Mouse (Mus musculus): ENCODE measurements at regions not wholly inside any gene's neighbourhood (a gene's known extent, or its start where the extent isn't known, plus 50 kb on each side); places are given as distances from the start of the nearest gene placed in this dataset.
"Not testable (repeated sequence)": the region's sequence is repeated elsewhere in the genome, so short reads cannot be mapped to it uniquely, and the experiment has no call there.

GRCm38 (mm10) chr15:3909471-3909870 is 69.9 kb downstream of the Fbxo4 start:
- intact Hi-C loops (cut with DNase I): loop anchor here (2.0 to 10.0 kb wide), 3 partner anchors 305 to 707 kb away; no protein-coding TSS in a partner anchor

- intact Hi-C loops (cut with DNase I): loop anchor here (2.0 to 10.0 kb wide), 3 partner anchors 304 to 706 kb away; no protein-coding TSS in a partner anchor
Observed at GRCm38 (mm10) chr15:3908721-3909120, 70.7 kb downstream of the Fbxo4 start.

- intact Hi-C loops (cut with DNase I): loop anchor here (5.0 to 10.0 kb wide), 2 partner anchors 301 to 703 kb away; no protein-coding TSS in a partner anchor
Observed at GRCm38 (mm10) chr15:3905548-3905947, 73.8 kb downstream of the Fbxo4 start.

- intact Hi-C loops (cut with DNase I): no loop called here
Observed at GRCm38 (mm10) chr15:3878429-3878828, 100.9 kb downstream of the Fbxo4 start.

GRCm38 (mm10) chr15:3877506-3877905 is 101.9 kb downstream of the Fbxo4 start:
- intact Hi-C loops (cut with DNase I): no loop called here

DNA sequence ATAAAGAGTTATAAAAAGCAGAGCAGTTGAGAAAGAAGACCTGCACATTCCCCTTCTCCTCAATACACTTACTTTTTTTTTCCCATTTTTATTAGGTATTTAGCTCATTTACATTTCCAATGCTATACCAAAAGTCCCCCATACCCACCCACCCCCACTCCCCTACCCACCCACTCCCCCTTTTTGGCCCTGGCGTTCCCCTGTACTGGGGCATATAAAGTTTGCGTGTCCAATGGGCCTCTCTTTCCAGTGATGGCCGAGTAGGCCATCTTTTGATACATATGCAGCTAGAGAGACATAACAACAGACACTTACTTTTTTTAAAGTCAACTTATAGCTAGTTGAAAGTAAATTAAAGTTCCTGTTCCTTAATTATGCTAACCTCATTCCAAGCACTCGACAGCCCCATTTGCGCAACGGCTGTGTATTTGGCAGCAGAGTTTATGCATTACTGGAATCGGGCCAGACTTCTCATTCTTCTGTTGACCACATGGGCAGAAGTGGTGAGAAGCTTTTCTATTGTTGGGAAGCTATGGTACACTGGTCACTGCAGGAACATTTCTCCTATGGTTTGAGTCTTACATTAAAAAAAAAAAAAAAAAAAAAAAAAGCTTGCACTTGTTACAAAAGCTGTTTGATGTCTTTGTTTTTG is 104.0 kb downstream of the Fbxo4 start:
- intact Hi-C loops (cut with DNase I): not testable (repeated sequence)

DNA sequence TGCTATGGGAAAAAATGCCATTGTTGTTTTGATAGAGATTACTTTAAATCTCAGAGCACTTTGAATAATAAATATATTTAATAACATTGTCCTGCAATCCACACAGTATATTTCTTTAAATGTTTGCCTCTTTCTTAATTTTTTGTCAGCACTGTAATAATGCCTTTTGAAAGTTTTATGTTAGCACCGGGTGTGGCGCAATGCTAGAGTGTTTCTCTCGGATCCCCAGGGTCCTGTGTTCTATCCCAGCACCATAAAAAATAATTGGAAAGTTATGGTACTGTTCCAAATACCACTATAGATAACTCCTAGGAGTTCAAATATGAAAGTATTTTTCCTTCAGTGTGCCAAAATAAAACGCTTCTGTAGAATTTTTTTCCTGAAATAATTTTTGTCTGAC is 147.6 kb downstream of the Fbxo4 start:
- intact Hi-C loops (cut with DNase I): no loop called here

GRCm38 (mm10) chr15:3805430-3805829 is 173.9 kb downstream of the Fbxo4 start:
- intact Hi-C loops (cut with DNase I): no loop called here

DNA sequence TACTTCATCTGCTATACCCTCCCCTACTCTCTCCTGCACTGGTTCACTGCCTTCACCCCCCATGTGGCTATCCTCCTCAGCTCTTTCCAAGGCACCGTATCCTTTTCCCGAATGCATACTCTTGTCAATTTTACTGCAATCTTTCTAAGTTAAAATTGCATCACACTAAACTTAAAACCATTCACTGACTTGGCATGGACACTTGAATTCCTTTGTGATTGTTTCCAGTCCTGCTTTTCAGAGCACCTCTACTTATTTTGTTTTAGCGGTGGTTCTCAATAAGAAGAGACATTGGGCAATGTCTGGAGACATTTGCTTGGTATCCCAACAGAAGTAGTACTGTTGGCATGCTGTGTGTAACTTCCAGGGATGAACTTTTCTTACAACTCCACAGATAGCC is 192.6 kb upstream of the Ghr start:
- intact Hi-C loops (cut with DNase I): no loop called here

- intact Hi-C loops (cut with DNase I): no loop called here
Observed at GRCm38 (mm10) chr15:3772228-3772789, 189.0 kb upstream of the Ghr start.

DNA sequence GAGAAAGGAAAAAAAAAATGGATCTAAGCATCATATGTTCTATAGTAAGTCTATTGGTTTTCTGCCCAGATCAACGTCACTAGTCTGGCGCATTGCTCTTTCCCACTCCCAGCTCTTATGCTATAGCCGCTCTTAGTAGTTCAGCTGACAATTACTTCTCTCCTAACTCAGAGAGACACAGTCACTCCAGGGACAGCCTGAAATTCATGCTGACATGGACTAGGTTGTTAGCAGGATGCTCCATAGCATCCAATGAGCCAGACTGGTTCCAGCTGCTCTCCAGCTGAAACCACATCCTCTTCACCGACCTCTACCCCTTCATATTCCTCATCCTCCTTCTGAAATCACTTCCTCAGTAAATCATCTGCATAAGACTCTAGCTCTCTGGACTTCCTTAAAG is 187.0 kb upstream of the Ghr start:
- intact Hi-C loops (cut with DNase I): no loop called here

DNA sequence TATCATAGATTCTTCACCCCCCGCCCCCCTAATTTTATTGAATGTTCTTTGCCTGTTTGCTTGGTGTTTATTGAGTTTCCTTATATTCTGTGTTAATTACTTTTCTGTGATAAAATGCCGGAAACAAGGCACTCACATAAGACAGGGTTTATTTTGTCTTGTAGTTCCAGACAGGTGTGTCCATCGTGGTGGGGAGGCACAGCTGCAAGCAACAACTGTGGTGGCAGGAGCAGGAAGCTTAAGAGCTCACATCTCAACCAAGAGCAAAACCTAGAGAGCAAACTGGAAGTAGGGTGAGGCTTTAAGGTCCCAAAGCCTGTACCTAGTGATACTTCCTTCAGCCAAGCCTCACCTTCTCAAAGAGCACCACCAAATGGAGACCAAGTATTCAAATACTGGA is 181.4 kb upstream of the Ghr start:
- intact Hi-C loops (cut with DNase I): no loop called here

DNA sequence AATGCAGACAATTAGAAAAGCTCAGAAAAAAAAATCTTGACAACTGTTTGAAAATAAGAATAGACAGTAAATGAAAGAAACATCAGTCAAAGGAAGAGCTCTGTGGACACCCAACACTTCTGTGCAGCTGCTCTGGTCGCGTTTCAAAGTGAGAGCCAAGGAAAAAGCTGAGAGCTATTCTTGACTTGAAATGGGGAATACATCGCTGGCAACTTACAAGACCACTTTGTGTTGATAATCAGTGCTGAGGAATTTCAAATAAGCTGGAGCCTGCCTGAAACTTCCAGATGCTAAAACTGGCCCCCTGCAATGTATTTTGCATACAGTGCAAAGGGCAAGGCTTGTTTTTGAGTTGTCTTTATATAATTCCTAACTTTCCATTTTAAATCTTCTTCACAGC is 177.1 kb upstream of the Ghr start:
- intact Hi-C loops (cut with DNase I): no loop called here

DNA sequence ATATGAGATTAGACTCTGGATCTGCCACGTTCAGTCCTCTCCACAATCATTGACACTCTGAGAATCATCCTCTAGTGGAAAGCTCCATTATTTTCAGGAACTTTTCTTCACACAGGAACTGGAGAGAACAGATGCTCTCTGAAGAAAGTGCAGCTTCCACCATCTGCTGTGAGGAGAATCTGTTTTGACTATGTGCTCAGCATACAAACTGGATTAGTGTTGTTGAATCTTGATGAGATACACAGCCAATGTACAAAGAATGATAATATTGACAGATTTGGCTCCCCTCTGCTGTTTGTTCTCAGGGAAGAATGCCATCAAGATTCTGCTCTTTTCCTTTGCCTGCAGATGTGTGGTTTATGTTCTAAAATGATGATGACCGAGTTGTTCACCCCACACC is 172.3 kb upstream of the Ghr start:
- intact Hi-C loops (cut with DNase I): no loop called here

- intact Hi-C loops (cut with DNase I): not testable (repeated sequence)
Observed at GRCm38 (mm10) chr15:3748072-3748471, 164.8 kb upstream of the Ghr start.

DNA sequence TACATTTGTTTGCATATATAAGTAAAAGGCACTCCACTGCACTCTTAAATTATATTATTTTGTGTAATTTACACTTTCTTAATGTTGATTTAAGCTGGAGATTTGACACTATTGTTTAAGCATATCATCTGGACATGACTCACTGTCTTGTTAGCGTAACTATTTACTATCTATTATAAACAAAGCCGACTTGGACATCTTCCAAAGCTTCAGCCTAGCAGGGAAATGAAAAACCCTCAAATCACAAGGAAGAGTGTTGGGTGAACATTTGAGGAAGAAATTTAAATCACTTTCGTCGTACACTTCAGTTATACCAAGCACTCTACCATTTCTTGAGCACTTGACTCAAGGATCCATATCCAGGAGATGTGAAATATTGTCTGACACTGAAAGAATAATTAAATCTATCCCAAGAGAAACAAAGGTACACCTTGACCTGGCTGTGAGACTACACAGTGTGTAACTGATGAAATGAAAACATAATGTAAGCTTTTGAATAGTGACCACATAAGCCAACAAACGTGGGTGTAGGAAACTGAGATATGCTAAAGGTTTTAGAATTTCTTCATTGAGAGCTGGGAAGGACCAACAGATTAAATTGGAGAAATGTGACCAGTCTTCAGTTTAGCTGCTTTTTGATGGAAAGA is 160.0 kb upstream of the Ghr start:
- intact Hi-C loops (cut with DNase I): no loop called here

DNA sequence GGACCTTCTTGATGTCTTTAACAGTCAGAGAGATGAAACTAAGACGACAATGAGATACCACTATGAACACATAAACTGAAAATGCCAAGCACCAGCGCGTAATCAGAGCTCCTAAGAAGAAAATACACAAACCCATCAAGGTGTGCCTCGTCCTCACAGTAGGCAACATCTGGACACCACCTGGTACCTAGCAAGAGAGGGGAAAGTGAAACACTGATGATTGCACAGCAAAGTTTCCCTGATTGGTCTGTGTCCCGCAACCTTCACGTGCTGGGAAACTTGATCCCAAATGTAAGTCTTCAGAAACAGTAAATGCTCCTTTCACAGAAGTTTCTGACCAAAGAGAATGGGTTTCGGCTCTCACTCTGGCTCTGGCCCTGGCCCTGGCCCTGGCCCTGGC is 158.9 kb upstream of the Ghr start:
- intact Hi-C loops (cut with DNase I): no loop called here

DNA sequence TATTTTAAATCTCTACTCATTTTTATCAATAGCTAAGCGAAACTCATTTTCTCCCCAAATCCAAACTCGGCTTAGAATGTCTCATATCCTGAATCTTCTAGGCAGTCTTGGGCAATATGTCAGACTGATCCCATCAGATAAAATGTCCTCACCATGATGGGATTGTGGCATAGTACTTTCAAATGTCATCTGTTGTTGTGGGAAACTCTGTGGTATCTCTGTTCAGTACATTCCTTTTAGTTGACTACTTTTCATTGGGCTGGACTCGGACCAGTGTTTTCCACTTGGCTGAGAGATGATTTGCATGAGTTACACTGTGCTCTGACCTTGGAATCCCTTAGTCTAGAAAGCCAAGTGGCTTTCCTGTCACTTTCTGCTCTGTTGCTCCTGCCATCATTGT is 141.9 kb upstream of the Ghr start:
- intact Hi-C loops (cut with DNase I): no loop called here

- intact Hi-C loops (cut with DNase I): no loop called here
Observed at GRCm38 (mm10) chr15:3720668-3721340, 137.5 kb upstream of the Ghr start.

- intact Hi-C loops (cut with DNase I): no loop called here
Observed at GRCm38 (mm10) chr15:3711764-3712163, 128.5 kb upstream of the Ghr start.

GRCm38 (mm10) chr15:3707089-3708078 is 124.1 kb upstream of the Ghr start:
- intact Hi-C loops (cut with DNase I): no loop called here

Data from adrenal gland (tissue).